Mouse (Mus musculus) left cerebral cortex, adult 9 months (tissue): ENCODE measurements around the gene Strip1.
A peak's percentile ranks its signal among the peaks of the same experiment; 100 is the strongest.

Source experiments
- DNase-seq, 2 experiments: peaks; one replicate each; pipeline ENCODE4 v3.0.0; 2022; ENCODE audit warnings: low spot score in 2 of 2

Gene Strip1

DNA sequence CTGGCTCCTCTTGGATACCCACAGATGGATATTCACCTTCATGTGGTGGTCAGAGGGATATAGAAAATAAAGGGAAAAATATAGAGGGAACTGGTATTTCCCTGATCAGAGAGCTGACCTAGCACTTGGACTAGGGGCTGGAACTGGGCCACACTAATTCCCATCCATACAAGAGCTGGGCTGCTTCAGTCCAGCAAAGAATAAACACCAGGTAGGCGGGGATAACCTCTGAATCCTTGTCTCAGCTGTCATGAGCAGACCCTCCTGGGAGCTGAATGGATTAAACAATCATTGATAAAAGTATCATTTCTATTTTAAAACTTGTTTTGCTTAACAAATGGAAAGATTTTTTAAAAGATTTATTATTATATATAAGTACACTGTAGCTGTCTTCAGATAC, 39.9 kb downstream of the Strip1 start:
- no peak for DNase-seq

DNA sequence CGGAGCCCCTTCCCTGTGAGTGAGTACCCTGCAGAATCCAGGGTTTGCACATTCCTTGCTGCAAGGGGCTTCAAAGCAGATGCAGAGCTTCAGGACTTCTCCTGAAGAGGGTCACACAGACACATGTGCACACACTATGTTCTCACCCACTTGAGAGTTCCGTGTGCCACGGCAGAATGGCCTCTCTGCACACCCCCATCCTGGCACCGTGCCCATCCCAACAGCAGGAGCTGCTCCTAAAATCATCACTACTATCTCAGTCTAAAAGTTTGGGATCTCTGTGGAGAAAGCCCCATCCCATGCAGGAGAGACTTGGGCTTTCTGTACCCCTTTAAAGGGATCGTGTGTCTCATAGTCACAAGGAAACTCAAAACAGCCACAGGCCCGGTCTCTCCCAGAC, 45.0 kb downstream of the Strip1 start:
- no peak for DNase-seq

DNA sequence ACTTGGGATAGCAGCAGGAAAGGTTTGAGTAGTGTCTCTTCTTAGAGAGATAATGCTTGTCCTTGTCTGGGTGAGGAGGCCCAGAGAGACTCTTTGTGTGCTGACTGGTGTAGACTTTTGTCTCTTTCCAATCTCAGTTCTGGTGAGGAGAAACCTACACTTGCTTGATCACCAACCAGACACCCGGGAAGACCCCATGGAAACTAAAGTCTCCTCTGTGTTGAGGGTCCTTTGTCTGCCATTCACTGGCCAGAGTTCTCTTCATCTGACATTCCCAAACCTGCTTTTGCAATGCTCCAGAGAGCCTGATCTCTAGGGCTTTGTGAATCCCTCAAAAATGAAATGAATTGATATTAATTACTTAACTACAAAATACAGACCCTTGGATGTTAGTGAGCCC, 47.6 kb downstream of the Strip1 start:
- no peak for DNase-seq

DNA sequence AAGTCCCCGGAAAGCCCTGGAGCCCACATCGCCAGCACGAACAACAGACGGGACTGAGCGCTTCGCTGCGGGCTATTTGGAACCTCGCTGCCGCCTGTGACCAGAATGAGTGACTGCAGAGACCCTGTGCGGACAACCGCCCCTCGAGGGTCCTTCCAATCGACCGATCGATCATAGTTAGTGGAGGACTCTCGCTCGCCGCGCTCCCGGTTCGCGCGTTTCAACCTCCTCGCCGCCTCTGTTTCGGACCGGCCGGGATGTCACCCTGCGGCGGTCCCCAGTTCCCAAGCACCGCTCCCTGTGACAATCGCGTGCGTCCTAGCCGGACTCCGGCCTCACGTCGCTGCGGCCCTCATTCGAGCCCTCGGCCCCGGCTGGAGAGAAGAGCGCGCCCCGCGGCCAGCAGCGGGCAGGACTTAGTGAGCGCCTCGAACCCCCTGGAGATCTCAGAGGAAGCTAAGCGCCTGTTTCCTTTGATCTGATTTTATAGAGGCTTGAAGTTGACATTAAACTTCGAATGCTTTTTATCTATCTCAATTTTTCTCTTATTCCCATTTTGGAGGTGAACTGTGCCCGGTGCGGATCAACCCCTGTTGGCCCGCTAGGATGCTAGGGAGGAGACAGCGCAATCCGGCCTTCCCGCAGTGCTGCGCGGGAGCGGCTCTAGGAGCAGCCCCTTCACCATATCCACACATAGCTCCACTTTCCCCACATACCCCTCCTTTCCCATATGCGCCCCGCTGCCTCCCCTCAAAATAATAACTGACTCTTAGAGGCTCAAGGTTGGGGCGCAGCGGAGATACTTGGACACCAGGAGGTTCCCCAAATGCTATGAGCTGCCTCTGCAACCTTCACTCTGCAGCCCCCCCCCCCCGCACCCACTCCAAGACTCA, 48.4 kb downstream of the Strip1 start:
- DNase-seq = no peak

DNA sequence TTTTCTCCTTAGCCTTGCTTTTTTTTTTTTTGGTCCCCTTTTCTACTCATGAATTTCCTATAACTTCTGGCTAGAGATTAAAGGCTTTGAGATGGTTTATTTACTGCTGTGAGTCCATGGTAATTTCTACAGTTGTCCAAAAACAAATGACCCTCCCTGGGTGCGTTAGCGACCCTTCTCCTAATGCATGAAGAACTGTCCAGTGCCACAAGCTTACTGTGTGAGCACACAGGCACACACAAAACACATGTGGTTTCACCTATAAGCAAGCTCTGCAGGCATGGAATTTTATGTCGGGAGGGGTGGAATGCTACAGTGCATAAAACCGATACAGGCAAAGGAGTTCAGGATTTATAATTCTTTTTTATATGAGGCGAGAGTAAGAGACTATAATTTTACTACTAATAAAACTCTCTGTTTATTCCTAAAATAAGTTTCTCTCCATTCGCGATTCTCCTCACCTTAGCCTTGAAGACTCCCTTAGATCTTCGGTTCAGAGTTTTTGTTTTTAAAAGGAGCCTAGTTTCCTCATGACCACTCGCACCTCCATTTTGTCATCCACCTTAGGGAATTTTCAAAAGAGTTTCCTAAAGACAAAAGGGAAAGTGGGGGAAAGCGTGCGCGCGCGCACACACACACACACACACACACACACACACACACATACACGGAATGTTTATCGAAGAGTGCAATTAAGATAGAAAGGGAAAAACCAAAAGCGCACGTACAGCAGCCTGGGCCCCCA, 49.2 kb downstream of the Strip1 start:
- no peak for DNase-seq

DNA sequence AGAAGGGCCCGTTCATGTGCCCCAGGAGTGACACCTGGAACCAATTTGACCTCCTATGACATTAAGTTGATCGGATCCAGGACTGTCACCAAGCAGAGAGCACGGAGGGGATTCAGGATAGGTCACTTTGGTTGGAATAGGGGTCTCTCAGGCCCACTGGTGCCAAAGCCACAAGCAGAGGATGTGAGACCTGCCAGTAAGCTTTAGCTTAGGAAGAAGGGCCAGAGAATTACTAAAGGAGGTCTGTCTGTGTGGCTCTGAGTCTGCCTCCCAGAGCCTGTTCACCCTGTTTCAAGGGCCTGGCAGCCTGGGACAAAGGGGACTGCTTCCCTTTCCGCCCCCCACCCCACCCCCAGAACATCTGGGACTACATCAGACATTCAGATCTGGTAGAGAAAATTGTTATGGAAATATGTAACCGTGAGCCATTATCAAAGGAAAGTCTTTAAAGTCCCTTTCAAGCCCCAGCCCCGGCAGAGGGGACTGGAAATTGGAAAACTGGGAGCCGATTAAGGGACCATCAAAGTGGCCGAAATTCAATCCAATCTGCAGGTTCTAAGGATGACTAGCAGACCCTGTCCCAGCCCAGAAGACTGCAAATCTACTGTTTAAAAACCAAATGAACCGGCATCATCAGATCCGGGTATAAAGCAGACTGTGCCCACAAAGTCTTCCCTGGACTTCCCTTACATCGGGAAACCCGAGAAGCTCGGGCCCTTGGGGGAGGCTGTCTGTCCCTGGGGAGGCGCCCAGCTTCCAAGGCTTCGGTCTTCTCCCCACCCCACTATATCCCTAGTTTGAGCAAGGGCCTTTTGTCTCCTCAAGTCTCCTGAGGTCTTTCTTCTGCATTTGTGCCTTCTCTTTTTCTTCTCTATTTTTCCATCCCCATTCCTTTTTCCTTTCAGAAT, 50.1 kb downstream of the Strip1 start:
- no peak for DNase-seq

DNA sequence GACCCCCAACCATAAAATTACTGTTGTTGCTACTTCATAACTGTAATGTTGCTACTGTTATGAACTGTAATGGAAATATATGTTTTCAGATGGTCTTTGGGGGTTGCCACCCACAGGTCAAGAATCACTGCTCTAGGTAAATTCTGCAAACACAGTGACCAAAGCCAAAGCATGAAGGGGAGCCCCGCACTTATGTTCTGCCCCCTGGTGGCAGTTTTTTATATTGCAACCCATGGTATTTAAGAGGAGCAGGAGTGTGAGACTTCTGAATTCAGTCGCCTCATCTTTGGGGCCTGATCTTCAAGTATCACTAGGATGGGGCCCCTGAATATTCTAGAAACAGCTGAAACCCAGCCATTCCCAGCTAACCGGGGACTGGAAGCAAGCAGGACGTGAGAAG, 52.0 kb downstream of the Strip1 start:
- DNase-seq = peak in 1 of 2 experiments; percentile 80

GRCm38 (mm10) chr3:107577810-107578390, 53.6 kb downstream of the Strip1 start:
- DNase-seq = no peak

GRCm38 (mm10) chr3:107576807-107577206, 54.7 kb downstream of the Strip1 start:
- DNase-seq = no peak

DNA sequence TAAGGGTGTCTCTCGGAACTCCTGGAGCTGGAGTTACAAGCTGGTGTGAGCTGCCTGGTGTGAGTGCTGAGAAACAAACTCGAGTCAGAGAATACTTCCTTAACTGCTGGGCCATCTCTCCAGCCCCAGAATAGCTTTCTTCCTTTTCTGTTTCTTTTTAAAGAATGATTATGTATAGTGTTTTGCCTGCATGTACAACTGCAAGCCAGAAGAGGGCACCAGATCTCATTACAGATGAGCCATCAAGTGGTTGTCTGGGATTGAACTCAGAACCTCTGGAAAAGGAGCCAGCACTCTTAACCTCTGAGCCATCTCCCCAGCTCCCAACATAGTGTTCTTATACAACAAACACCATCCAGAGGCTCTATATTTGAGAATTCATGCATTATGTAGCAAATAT, 60.3 kb downstream of the Strip1 start:
- DNase-seq = no peak

GRCm38 (mm10) chr3:107568721-107569120, 62.8 kb downstream of the Strip1 start:
- DNase-seq = no peak

- DNase-seq = no peak
These were observed 63.7 kb downstream of the Strip1 start for GRCm38 (mm10) chr3:107567766-107568165.

- DNase-seq = no peak
These were observed 66.2 kb downstream of the Strip1 start for GRCm38 (mm10) chr3:107565331-107565730.

DNA sequence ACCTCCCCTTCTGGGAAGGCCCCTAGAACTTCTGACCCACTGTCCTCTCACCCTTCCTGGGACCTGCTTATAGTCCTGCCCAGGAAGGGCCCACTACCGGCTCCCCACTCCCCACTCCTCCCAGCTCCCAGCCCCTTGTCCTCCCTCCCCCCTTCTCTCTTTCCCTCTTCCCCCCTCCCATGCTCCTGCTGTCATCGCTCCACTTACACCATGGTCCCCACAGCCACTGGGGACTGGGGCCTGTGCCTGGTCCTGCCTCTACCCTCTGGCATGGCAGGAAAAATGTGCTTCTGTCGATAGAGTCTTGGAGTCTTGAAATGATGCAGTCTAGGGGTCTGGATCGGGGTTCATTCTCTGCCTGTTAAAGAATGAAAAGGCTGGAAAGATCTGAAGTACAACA, 67.6 kb downstream of the Strip1 start:
- DNase-seq = no peak

- DNase-seq = no peak
These were observed 68.9 kb downstream of the Strip1 start for GRCm38 (mm10) chr3:107562591-107562990.
